Mouse (Mus musculus): ENCODE measurements around the gene Ets1. TPM values are rescaled to one million over a fixed set of nuclear protein-coding genes. Genes with fewer than 3 reads are reported as not detected.

Gene Ets1
- polyA plus RNA-seq, 1 experiment from 2014 or later, result 48.5 TPM

GRCm38 (mm10) chr9:32708491-32708890 lies 72.5 kb downstream of the Ets1 start:
- no peak for ATAC-seq (ENCODE audit: insufficient number of reproducible peaks, insufficient read depth, low FRiP score, low TSS enrichment, low read depth)
- peaks cover 81% of the 10 kb centered on the region for H3K4me1 ChIP-seq (replicated peaks)
- WGBS, result 81% methylated on average over 6 of the region's 6 CpGs

GRCm38 (mm10) chr9:32709359-32709758 lies 73.3 kb downstream of the Ets1 start:
- Histone ChIP-seq H3K9me3 (no peaks in the 10 kb centered on the region), H3K36me3 (no peaks in the 10 kb centered on the region), H3K4me1 (replicated peaks) (peaks cover 87% of the 10 kb centered on the region), H3K27ac (peak overlapping the region; percentile 67; the same call in 1 of the 2 replicates), H3K4me3 (replicated peaks) (no peak overlapping the region), H3K4me2 (peak overlapping the region; percentile 9), H3K27me3 (no peaks in the 10 kb centered on the region), H3K9ac (replicated peaks) (no peak overlapping the region; the same call in 1 of the 2 replicates)
- ATAC-seq (ENCODE audit: insufficient number of reproducible peaks, insufficient read depth, low FRiP score, low TSS enrichment, low read depth), result no peak
- 4% methylated on average over 5 of the region's 5 CpGs for WGBS

More at GRCm38 (mm10) chr9:32708491-32708890, 72.5 kb downstream of the Ets1 start:
- Histone ChIP-seq H3K9me3 (no peaks in the 10 kb centered on the region), H3K27ac (0 out of 2 replicates have a peak overlapping the region, but pooled peaks have one; percentile 7), H3K4me3 (replicated peaks) (no peak overlapping the region), H3K27me3 (no peaks in the 10 kb centered on the region), H3K36me3 (no peaks in the 10 kb centered on the region), H3K9ac (replicated peaks) (no peak overlapping the region), H3K4me2 (no peak overlapping the region)

GRCm38 (mm10) chr9:32709764-32710734 lies 74.0 kb downstream of the Ets1 start:
- Histone ChIP-seq H3K27ac (peak overlapping the region; percentile 67; the same call in 1 of the 2 replicates), H3K36me3 (no peaks in the 10 kb centered on the region), H3K4me3 (replicated peaks) (no peak overlapping the region), H3K27me3 (no peaks in the 10 kb centered on the region), H3K4me1 (replicated peaks) (peaks cover 93% of the 10 kb centered on the region), H3K4me2 (peak overlapping the region; percentile 9), H3K9me3 (no peaks in the 10 kb centered on the region), H3K9ac (replicated peaks) (no peak overlapping the region; the same call in 1 of the 2 replicates)
- 74% methylated on average over 17 of the region's 17 CpGs for WGBS
- no peak for ATAC-seq (ENCODE audit: insufficient number of reproducible peaks, insufficient read depth, low FRiP score, low TSS enrichment, low read depth)

- no peak for ATAC-seq (ENCODE audit: insufficient number of reproducible peaks, insufficient read depth, low FRiP score, low TSS enrichment, low read depth)
- 41% methylated on average over 12 of the region's 12 CpGs for WGBS
These were observed 75.1 kb downstream of the Ets1 start for GRCm38 (mm10) chr9:32710987-32711652.

GRCm38 (mm10) chr9:32711768-32712167 lies 75.7 kb downstream of the Ets1 start:
- Histone ChIP-seq H3K4me1 (replicated peaks) (peaks cover 97% of the 10 kb centered on the region), H3K9me3 (no peaks in the 10 kb centered on the region), H3K9ac (replicated peaks) (no peak overlapping the region), H3K4me3 (replicated peaks) (no peak overlapping the region), H3K36me3 (no peaks in the 10 kb centered on the region), H3K27me3 (no peaks in the 10 kb centered on the region), H3K4me2 (no peak overlapping the region), H3K27ac (no peak overlapping the region; the same call in 1 of the 2 replicates)
- no peak for ATAC-seq (ENCODE audit: insufficient number of reproducible peaks, insufficient read depth, low FRiP score, low TSS enrichment, low read depth)
- 53% methylated on average over 4 of the region's 4 CpGs for WGBS

More at GRCm38 (mm10) chr9:32710987-32711652, 75.1 kb downstream of the Ets1 start:
- Histone ChIP-seq H3K4me3 (replicated peaks) (no peak overlapping the region), H3K4me1 (replicated peaks) (peaks cover 95% of the 10 kb centered on the region), H3K9ac (replicated peaks) (no peak overlapping the region), H3K27ac (no peak overlapping the region; the same call in 1 of the 2 replicates), H3K9me3 (no peaks in the 10 kb centered on the region), H3K27me3 (no peaks in the 10 kb centered on the region), H3K36me3 (no peaks in the 10 kb centered on the region), H3K4me2 (no peak overlapping the region)

GRCm38 (mm10) chr9:32712383-32712910 lies 76.4 kb downstream of the Ets1 start:
- H3K36me3 ChIP-seq, result no peaks in the 10 kb centered on the region
- 0 out of 2 replicates have a peak overlapping the region, but pooled peaks have one; percentile 50 for H3K27ac ChIP-seq
- no peak for ATAC-seq (ENCODE audit: insufficient number of reproducible peaks, insufficient read depth, low FRiP score, low TSS enrichment, low read depth)
- H3K27me3 ChIP-seq, result no peaks in the 10 kb centered on the region
- H3K4me1 ChIP-seq (replicated peaks), result peaks cover 98% of the 10 kb centered on the region
- H3K4me2 ChIP-seq, result no peak overlapping the region
- no peaks in the 10 kb centered on the region for H3K9me3 ChIP-seq
- H3K4me3 ChIP-seq (replicated peaks), result no peak overlapping the region
- H3K9ac ChIP-seq (replicated peaks), result no peak overlapping the region
- 59% methylated on average over 7 of the region's 7 CpGs for WGBS

- ATAC-seq (ENCODE audit: insufficient number of reproducible peaks, insufficient read depth, low FRiP score, low TSS enrichment, low read depth), result no peak
- no peak overlapping the region for H3K4me3 ChIP-seq (replicated peaks)
- WGBS, result 96% methylated on average over 1 of the region's 1 CpGs
These were observed 77.1 kb downstream of the Ets1 start for GRCm38 (mm10) chr9:32713106-32713505.

GRCm38 (mm10) chr9:32713790-32714189 lies 77.8 kb downstream of the Ets1 start:
- H3K4me1 ChIP-seq (replicated peaks), result peaks cover 99% of the 10 kb centered on the region
- H3K27ac ChIP-seq, result peak overlapping the region; percentile 72

More at GRCm38 (mm10) chr9:32713106-32713505, 77.1 kb downstream of the Ets1 start:
- Histone ChIP-seq H3K9me3 (no peaks in the 10 kb centered on the region), H3K36me3 (no peaks in the 10 kb centered on the region), H3K4me2 (no peak overlapping the region), H3K27me3 (no peaks in the 10 kb centered on the region), H3K27ac (0 out of 2 replicates have a peak overlapping the region, but pooled peaks have one; percentile 72), H3K9ac (replicated peaks) (no peak overlapping the region), H3K4me1 (replicated peaks) (peaks cover 99% of the 10 kb centered on the region)

GRCm38 (mm10) chr9:32714487-32714886 lies 78.5 kb downstream of the Ets1 start:
- H3K4me2 ChIP-seq, result peak overlapping the region; percentile 35
- H3K4me3 ChIP-seq (replicated peaks), result no peak overlapping the region
- no peak for ATAC-seq (ENCODE audit: insufficient number of reproducible peaks, insufficient read depth, low FRiP score, low TSS enrichment, low read depth)
- peak overlapping the region; percentile 72 for H3K27ac ChIP-seq
- peaks cover 99% of the 10 kb centered on the region for H3K4me1 ChIP-seq (replicated peaks)
- no peak overlapping the region for H3K9ac ChIP-seq (replicated peaks)
- no peaks in the 10 kb centered on the region for H3K9me3 ChIP-seq
- 46% methylated on average over 7 of the region's 7 CpGs for WGBS
- H3K27me3 ChIP-seq, result no peaks in the 10 kb centered on the region
- no peaks in the 10 kb centered on the region for H3K36me3 ChIP-seq

More at GRCm38 (mm10) chr9:32713790-32714189, 77.8 kb downstream of the Ets1 start:
- Histone ChIP-seq H3K36me3 (no peaks in the 10 kb centered on the region), H3K4me3 (replicated peaks) (no peak overlapping the region), H3K4me2 (peak overlapping the region; percentile 35), H3K9me3 (no peaks in the 10 kb centered on the region), H3K9ac (replicated peaks) (no peak overlapping the region), H3K27me3 (no peaks in the 10 kb centered on the region)
- ATAC-seq (ENCODE audit: insufficient number of reproducible peaks, insufficient read depth, low FRiP score, low TSS enrichment, low read depth), result 0 out of 2 replicates have a peak, but pooled peaks have one; percentile 9
- WGBS, result 30% methylated on average over 4 of the region's 4 CpGs

GRCm38 (mm10) chr9:32715806-32716466 lies 79.9 kb downstream of the Ets1 start:
- Histone ChIP-seq H3K4me3 (replicated peaks) (no peak overlapping the region), H3K4me2 (no peak overlapping the region), H3K9me3 (no peaks in the 10 kb centered on the region), H3K36me3 (no peaks in the 10 kb centered on the region), H3K27ac (peak overlapping the region; percentile 25), H3K9ac (replicated peaks) (no peak overlapping the region), H3K27me3 (no peaks in the 10 kb centered on the region), H3K4me1 (replicated peaks) (peaks cover 99% of the 10 kb centered on the region)
- no peak for ATAC-seq (ENCODE audit: insufficient number of reproducible peaks, insufficient read depth, low FRiP score, low TSS enrichment, low read depth)
- 57% methylated on average over 9 of the region's 9 CpGs for WGBS

Data from limb, embryonic 12.5 days (tissue).